Mouse (Mus musculus): ENCODE results near the gene Nlrx1. TPM values are rescaled to one million over a fixed set of nuclear protein-coding genes. Genes with fewer than 3 reads are reported as not detected.
"Not testable (repeated sequence)": the region's sequence is repeated elsewhere in the genome, so short reads cannot be mapped to it uniquely, and the experiment has no call there.

Gene Nlrx1
- polyA plus RNA-seq, 1 experiment from 2014 or later, result 5.9 TPM

DNA sequence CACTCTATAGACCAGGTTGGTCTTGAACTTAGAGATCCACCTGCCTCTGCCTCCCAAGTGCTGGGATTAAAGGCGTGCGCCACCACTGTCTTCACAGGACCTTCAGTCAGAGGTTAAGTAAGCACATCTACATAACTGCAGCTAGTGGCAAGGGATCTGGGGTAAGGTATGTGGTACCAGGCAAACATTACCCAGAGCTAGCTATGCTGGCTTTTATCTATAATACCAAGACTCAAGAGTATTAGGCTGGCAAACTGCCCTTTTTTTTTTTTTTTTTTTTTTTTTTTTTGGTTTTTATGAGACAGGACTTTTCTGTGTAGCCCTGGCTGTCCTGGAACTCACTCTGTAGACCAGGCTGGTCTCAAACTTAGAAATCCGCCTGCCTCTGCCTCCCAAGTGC lies 31.6 kb upstream of the Nlrx1 start:
- not testable (repeated sequence) for H3K4me2 ChIP-seq; ATAC-seq (ENCODE audit: extremely low read depth, insufficient number of reproducible peaks, low FRiP score, low TSS enrichment); H3K27ac ChIP-seq (replicated peaks); H3K27me3 ChIP-seq (replicated peaks); H3K4me3 ChIP-seq; H3K9ac ChIP-seq; H3K9me3 ChIP-seq
- H3K36me3 ChIP-seq, result peaks cover 79% of the 10 kb centered on the region
- WGBS, result 90% methylated on average over 3 of the region's 3 CpGs
- peaks cover 14% of the 10 kb centered on the region for H3K4me1 ChIP-seq

DNA sequence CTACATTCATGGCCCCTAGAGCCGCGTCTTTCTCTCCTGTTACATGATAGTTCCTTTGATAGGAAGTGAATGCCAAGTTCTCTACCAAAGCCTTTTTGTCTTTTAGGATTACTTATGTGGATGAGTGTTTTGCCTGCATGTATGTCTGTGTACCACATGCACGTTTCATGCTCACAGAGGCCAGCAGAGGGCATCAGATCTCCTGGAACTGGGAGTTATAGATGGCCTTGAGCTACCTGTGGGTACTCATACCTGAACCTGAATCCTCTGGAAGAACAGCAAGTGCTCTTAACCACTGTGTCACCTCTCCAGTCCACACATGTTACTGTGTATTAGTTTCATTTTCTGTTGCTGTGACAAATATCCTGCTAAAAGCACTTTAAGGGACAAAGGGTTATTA lies 24.1 kb upstream of the Nlrx1 start:
- peaks cover 76% of the 10 kb centered on the region for H3K36me3 ChIP-seq
- H3K4me1 ChIP-seq, result peaks cover 20% of the 10 kb centered on the region
- no peak overlapping the region for H3K9ac ChIP-seq
- no peaks in the 10 kb centered on the region for H3K9me3 ChIP-seq
- no peak for ATAC-seq (ENCODE audit: extremely low read depth, insufficient number of reproducible peaks, low FRiP score, low TSS enrichment)
- no peak overlapping the region for H3K4me2 ChIP-seq
- H3K4me3 ChIP-seq, result no peak overlapping the region
- H3K27me3 ChIP-seq (replicated peaks), result peaks cover 27% of the 10 kb centered on the region
- 73% methylated on average over 3 of the region's 3 CpGs for WGBS
- no peak overlapping the region for H3K27ac ChIP-seq (replicated peaks)

DNA sequence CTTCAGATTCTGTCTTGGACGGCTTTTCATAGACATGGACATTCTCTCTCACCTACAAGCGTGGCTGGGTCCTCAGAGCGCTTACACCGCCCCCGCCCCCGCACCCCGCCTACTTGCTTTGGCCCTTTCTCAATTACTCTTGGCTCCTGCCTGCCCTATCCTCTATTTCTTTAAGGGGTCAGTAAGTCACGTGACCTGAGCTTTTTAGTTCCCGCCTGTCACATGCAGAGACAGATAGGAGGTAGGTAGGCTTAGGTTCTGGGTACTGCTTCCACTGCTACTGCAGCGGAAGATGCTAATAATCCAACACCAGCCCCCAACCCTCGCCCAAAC lies 20.5 kb upstream of the Nlrx1 start:
- Histone ChIP-seq H3K27ac (replicated peaks) (peak overlapping the region; percentile 55; the same call in 1 of the 2 replicates), H3K36me3 (peaks cover 41% of the 10 kb centered on the region), H3K4me1 (peaks cover 26% of the 10 kb centered on the region), H3K9ac (peak overlapping the region; percentile 86), H3K9me3 (no peaks in the 10 kb centered on the region), H3K27me3 (replicated peaks) (peaks cover 44% of the 10 kb centered on the region), H3K4me3 (peak overlapping the region; percentile 78), H3K4me2 (peak overlapping the region; percentile 97)
- no peak for ATAC-seq (ENCODE audit: extremely low read depth, insufficient number of reproducible peaks, low FRiP score, low TSS enrichment)
- 6% methylated on average over 11 of the region's 11 CpGs for WGBS

DNA sequence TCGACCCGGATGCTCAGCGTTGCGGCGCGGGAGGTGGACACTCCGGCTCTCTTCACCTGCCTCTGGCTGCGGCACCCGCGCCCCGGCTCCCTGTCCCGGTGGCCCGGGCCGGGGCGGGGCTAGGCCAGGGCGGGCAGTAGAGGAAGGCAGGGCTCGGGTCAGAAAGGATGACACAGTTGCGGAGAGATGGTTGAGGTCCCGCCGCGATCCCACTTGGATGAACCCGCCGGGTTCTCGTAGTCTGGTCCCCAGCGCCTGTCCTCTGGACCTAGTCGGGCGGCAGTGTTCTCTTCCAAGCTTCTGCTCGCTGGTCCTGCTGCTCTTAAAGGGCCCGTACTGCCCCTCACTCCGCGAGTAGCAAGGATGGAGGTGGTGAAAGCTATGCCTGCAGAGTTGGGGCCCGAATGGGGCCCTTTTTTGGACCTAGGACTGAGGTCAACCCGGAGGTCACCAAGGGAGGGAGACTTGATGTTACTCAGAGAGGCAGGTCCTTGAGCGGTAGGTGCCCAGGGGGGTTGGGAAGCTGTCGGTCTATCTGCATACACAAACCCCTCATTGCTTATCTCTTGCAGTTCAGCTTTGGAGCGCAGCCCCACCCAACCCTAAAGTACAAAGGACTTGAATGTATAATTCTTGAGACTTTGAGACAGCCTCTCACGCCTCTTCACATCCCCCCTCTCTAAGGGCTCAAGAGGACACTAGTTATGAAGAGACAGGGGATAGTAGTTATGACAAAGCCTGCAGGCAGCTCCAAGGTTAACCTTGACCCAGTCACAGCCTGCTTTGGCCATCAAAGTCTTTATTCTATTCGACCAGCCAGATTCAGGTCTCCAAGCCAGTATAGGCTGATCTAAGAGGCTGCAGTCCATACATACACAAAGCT lies 19.9 kb upstream of the Nlrx1 start, which contains the start of gene Abcg4:
TSS of gene Abcg4 (minus strand) at position 540 of the 883 bp plus-strand sequence.
- H3K4me3 ChIP-seq, result peak within 1 kb of the TSS; percentile 78
- peaks cover 29% of the 10 kb centered on the region for H3K4me1 ChIP-seq
- peak within 1 kb of the TSS; percentile 86 for H3K9ac ChIP-seq
- peak within 1 kb of the TSS; percentile 55 for H3K27ac ChIP-seq (replicated peaks)
- peaks cover 35% of the 10 kb centered on the region for H3K36me3 ChIP-seq
- ATAC-seq (ENCODE audit: extremely low read depth, insufficient number of reproducible peaks, low FRiP score, low TSS enrichment), result peak; percentile 59; the same call in 1 of the 2 replicates
- H3K4me2 ChIP-seq, result peak within 1 kb of the TSS; percentile 97
- H3K9me3 ChIP-seq, result no peaks in the 10 kb centered on the region
- H3K27me3 ChIP-seq (replicated peaks), result peaks cover 44% of the 10 kb centered on the region
- 2% methylated on average over 38 of the region's 38 CpGs for WGBS

DNA sequence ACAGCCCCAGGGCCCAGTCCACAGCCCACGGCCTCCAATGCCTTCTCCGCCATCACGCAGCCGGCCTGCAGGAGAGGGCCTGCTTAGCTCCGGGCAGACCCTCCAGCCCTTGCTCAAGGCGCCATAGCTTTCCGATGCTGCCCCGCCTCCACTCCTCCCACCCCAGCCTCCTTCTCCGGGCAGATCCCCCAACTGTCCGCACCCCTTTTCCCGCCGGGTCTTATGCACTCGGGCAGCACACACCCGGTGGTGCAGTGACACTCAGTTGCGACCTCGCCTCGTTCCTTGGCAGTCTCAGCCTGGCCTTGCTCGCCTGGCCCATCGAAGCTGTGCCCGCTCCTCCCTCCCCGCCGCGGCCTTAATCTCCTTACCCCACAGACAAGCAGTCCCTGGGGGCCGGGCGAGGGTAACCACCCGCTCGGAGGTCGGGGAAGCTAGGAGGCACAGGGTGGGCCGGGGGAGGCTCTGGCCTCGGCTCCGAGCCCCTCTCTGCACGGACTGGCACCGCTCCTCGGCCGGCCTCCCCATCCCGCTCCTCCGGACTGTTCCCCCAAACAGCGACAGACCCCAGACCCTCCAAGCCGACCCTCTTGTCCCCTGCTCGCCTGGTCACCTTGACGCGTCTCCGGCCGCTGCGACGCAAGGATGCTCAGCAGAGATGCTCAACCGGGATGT lies 19.1 kb upstream of the Nlrx1 start:
- peak; percentile 40; the same call in 1 of the 2 replicates for ATAC-seq (ENCODE audit: extremely low read depth, insufficient number of reproducible peaks, low FRiP score, low TSS enrichment)
- peak overlapping the region; percentile 55; the same call in 1 of the 2 replicates for H3K27ac ChIP-seq (replicated peaks)
- peak overlapping the region; percentile 86 for H3K9ac ChIP-seq
- peaks cover 44% of the 10 kb centered on the region for H3K27me3 ChIP-seq (replicated peaks)
- H3K36me3 ChIP-seq, result peaks cover 27% of the 10 kb centered on the region
- no peaks in the 10 kb centered on the region for H3K9me3 ChIP-seq
- peak overlapping the region; percentile 97 for H3K4me2 ChIP-seq
- peak overlapping the region; percentile 78 for H3K4me3 ChIP-seq
- under 1% methylated on average over 46 of the region's 47 CpGs for WGBS
- peaks cover 32% of the 10 kb centered on the region for H3K4me1 ChIP-seq

DNA sequence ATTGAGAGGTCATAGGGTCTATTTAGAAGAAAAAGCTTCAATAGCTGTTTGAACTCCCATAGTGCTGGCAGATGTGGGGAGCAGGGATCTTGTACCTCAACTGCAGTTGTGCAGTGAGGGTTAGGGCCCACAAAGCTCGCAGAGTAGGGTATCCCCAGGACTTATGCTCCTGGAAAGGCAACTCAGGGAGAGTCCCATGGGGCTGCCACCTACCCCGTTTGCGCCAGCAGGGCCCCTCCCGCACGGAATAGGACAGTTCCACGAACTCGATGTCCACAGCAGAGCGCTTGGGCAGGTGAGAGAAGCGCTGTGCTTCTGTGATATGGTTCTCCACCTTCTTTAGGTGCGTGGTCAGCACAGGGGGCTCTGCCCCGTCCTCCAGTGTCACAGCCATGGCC lies 18.6 kb upstream of the Nlrx1 start:
- H3K27ac ChIP-seq (replicated peaks), result 0 out of 2 replicates have a peak overlapping the region, but pooled peaks have one; percentile 55
- peaks cover 44% of the 10 kb centered on the region for H3K27me3 ChIP-seq (replicated peaks)
- 7% methylated on average over 11 of the region's 11 CpGs for WGBS
- H3K36me3 ChIP-seq, result peaks cover 22% of the 10 kb centered on the region
- peak overlapping the region; percentile 86 for H3K9ac ChIP-seq
- peak; percentile 7; the same call in 1 of the 2 replicates for ATAC-seq (ENCODE audit: extremely low read depth, insufficient number of reproducible peaks, low FRiP score, low TSS enrichment)
- peaks cover 32% of the 10 kb centered on the region for H3K4me1 ChIP-seq
- H3K4me3 ChIP-seq, result peak overlapping the region; percentile 78
- H3K4me2 ChIP-seq, result peak overlapping the region; percentile 97
- H3K9me3 ChIP-seq, result no peaks in the 10 kb centered on the region

DNA sequence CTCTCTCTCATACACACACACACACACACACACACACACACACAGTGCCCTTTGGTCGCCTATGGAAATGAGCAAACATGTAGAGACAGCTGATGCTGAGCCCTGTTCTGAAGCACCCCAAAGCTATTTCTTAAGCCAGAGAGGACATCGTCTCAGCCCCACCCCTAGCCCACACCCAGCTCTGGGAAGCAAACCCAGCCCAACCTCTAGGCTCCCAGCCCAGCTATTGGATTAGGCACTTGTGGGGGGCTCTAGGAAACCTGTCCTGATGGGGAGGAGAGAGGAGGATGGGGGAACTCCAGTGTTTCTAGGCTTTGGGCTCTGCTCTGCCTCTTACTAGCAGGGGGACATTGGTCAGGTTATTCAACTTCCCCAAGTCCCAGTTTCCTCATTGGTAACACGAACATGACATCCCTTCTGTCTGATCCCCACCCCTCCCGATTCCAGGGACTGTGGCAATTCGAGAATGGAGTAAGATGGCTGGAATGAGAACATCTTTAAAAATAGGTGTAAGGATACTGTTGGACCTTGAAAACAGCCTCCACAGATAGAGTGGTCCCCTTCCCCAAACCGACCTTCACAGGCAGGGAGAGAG lies 18.0 kb upstream of the Nlrx1 start:
- ATAC-seq (ENCODE audit: extremely low read depth, insufficient number of reproducible peaks, low FRiP score, low TSS enrichment), result no peak

DNA sequence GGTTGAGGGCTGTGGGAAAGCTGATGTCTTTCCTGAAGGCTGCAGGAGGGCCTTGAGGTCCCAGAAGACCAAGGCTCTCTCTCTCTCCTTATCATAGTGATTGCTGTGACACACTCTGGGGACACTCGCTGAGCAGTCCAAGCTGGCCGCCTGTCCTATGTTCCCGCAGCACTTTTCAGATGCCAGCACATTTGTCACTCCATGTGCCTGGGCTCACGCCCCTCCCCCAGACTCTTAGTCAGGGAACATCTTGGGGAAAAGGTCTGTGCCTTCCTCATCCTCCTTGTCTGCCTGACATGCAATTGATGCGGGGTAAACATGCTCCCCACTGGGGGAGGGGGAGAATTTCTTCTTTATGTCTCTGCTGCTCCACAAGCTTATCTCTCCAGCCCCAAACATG lies 14.8 kb upstream of the Nlrx1 start:
- Histone ChIP-seq H3K36me3 (peaks cover 16% of the 10 kb centered on the region), H3K27me3 (replicated peaks) (peaks cover 24% of the 10 kb centered on the region), H3K4me2 (no peak overlapping the region), H3K9me3 (no peaks in the 10 kb centered on the region), H3K27ac (replicated peaks) (no peak overlapping the region), H3K4me3 (no peak overlapping the region), H3K4me1 (peaks cover 19% of the 10 kb centered on the region), H3K9ac (no peak overlapping the region)
- ATAC-seq (ENCODE audit: extremely low read depth, insufficient number of reproducible peaks, low FRiP score, low TSS enrichment), result no peak
- 34% methylated on average over 5 of the region's 5 CpGs for WGBS

More for the DNA sequence above, 18.0 kb upstream of the Nlrx1 start:
- Histone ChIP-seq H3K4me2 (peak overlapping the region; percentile 97), H3K36me3 (peaks cover 20% of the 10 kb centered on the region), H3K9me3 (no peaks in the 10 kb centered on the region), H3K4me1 (peaks cover 32% of the 10 kb centered on the region), H3K27ac (replicated peaks) (no peak overlapping the region), H3K4me3 (peak overlapping the region; percentile 78), H3K9ac (peak overlapping the region; percentile 86; the same call in 1 of the 2 replicates), H3K27me3 (replicated peaks) (peaks cover 44% of the 10 kb centered on the region)
- WGBS, result 13% methylated on average over 6 of the region's 6 CpGs

DNA sequence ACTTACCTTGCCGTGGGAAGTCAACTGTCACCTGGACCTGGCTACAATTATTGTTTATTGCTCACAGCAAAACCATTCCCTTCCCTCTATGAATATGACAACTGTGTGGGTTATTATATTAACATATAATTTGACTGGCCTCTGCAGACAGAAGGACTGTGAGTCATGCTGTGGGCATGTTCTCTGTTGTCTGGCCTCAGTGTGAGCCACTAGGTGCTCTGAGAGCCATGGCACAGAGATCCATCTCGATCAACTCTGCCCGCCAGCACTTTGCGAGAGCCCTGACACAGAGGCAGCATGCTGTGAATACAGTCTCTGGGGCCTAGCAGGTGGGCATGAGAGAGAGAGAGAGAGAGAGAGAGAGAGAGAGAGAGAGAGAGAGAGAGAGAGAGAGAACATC lies 1.6 kb upstream of the Nlrx1 start:
- whole genome bisulfite sequencing, result 87% methylated on average over 4 of the region's 4 CpGs
- Histone ChIP-seq H3K4me1 (peaks cover 16% of the 10 kb centered on the region), H3K4me3 (no peak overlapping the region), H3K4me2 (no peak overlapping the region), H3K27me3 (replicated peaks) (no peaks in the 10 kb centered on the region; the same call in 1 of the 2 replicates), H3K36me3 (no peaks in the 10 kb centered on the region), H3K27ac (replicated peaks) (no peak overlapping the region), H3K9me3 (no peaks in the 10 kb centered on the region), H3K9ac (no peak overlapping the region)
- no peak for ATAC-seq (ENCODE audit: extremely low read depth, insufficient number of reproducible peaks, low FRiP score, low TSS enrichment)

DNA sequence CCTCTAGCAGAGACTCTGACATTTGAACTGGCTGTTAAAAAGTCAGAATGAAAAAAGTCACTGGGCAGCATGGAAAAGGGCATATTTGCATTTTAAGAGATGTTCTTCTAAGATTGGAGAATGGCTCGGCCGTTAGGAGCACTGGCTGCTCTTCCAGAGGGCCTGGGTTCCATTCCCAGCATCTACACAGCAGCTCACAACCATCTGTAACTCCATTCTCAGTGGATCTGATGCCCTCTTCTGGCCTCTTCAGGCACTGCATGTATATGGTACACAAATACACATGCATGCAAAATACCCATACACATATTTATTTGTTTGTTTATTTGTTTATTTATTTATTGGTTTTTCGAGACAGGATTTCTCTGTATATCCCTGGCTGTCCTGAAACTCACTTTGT lies 678 bp upstream of the Nlrx1 start:
- Histone ChIP-seq H3K27ac (replicated peaks) (no peak overlapping the region), H3K4me2 (no peak overlapping the region), H3K27me3 (replicated peaks) (no peaks in the 10 kb centered on the region; the same call in 1 of the 2 replicates), H3K36me3 (no peaks in the 10 kb centered on the region), H3K9me3 (no peaks in the 10 kb centered on the region), H3K4me3 (no peak overlapping the region), H3K4me1 (peaks cover 16% of the 10 kb centered on the region), H3K9ac (no peak overlapping the region)
- WGBS, result 82% methylated on average over 3 of the region's 3 CpGs
- ATAC-seq (ENCODE audit: extremely low read depth, insufficient number of reproducible peaks, low FRiP score, low TSS enrichment), result no peak

DNA sequence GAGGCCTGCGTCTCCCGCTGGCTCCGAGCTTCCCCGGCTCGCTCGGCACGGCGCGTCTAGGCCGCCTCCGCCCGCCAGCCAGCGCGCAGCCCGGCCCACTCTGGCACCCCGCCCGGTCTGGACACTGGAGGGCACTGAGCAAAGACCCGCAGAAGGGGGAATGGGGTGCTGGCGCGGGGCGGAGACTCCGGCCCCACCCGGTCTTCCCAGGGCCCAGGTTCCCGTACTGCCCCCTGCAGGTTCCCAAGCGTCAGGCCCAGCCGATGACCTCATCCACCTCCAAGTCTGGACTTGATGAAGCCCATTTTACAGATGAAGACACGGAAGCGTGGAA lies 405 bp downstream of the Nlrx1 start:
- Histone ChIP-seq H3K27ac (replicated peaks) (peak overlapping the region; percentile 91), H3K27me3 (replicated peaks) (no peaks in the 10 kb centered on the region; the same call in 1 of the 2 replicates), H3K4me2 (peak overlapping the region; percentile 91), H3K9ac (peak overlapping the region; percentile 96), H3K4me3 (peak overlapping the region; percentile 67), H3K4me1 (peaks cover 16% of the 10 kb centered on the region), H3K9me3 (no peaks in the 10 kb centered on the region), H3K36me3 (0 out of 2 replicates have a peak, but pooled peaks cover 8% of the 10 kb centered on the region)
- WGBS, result 5% methylated on average over 27 of the region's 28 CpGs
- peak; percentile 85 for ATAC-seq (ENCODE audit: extremely low read depth, insufficient number of reproducible peaks, low FRiP score, low TSS enrichment)

Data from heart, embryonic 13.5 days (tissue).